Mouse (Mus musculus): ENCODE measurements at regions not wholly inside any gene's neighbourhood (a gene's known extent, or its start where the extent isn't known, plus 50 kb on each side); places are given as distances from the start of the nearest gene placed in this dataset.
A peak's percentile ranks its signal among the peaks of the same experiment; 100 is the strongest.
"Not testable (repeated sequence)": the region's sequence is repeated elsewhere in the genome, so short reads cannot be mapped to it uniquely, and the experiment has no call there.

DNA sequence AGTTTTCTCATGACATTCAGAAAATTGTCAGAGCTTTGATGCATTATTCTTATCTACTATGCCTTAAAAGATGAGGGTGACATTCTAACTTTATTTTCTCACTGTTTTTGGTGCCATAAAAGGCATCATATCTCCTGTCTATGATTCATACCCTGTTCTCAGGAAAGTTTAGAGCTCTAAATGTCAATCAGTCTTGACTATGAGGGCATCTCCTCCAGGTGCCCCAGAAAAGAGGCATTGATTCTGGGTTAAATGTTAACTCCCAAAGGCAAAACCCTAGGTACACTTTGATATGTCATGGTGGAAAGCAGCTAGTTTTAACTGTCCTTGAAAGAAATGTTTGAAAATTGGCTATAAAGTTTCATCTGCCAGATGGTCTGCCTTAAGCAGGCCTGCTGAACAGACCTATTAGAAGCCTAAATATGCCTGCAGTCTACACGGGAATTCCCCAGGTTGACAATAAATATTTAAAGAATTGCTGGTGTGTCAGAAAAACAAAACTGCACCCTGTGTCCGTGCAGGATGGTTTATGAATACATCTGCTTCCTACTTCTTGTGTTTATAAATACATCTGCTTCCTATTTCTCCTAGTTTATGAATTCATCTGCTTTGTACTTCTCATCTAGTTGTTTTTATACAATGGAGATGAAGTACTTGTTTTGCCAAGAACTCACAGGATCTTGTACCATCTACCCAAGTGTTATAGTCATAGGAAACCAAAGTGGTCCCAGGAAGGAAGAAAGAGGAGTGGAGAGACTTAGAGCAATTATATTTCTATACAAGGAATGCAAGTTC, 172.3 kb downstream of the Snca start:
- ATAC-seq (replicated peaks; ENCODE audit: low read depth, poor library complexity, severe bottlenecking) = no peak

DNA sequence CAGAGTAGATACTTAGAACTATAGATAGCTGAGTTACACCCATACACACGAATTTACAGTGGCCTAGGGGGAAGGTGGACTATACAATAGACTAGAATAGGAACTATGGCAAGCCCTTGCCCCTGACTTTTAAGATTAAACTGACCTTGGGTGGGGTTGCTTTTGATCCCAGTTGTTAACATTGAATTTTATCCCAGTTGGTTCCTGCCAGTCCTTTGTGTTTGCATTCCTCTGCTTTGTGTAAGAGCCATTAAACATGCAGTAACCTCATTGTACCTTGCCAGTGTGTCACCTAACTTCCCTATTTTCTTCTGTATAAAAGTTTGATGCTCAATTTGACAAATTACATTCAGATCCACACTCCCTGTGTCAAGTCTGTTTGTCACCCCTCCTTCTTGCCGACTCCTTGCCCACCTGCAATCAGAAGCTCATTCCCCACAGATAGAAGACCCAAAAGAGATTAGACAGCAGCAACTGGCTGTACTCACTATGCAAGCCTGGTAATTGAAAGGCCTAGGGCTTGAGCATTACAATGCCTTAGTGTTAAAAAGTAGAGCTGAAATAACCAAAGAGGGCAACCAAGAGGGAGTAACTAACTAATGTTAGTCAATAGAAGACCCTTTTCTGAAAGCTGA, 182.6 kb downstream of the Snca start:
- not testable (repeated sequence) for ATAC-seq (replicated peaks; ENCODE audit: low read depth, poor library complexity, severe bottlenecking)

DNA sequence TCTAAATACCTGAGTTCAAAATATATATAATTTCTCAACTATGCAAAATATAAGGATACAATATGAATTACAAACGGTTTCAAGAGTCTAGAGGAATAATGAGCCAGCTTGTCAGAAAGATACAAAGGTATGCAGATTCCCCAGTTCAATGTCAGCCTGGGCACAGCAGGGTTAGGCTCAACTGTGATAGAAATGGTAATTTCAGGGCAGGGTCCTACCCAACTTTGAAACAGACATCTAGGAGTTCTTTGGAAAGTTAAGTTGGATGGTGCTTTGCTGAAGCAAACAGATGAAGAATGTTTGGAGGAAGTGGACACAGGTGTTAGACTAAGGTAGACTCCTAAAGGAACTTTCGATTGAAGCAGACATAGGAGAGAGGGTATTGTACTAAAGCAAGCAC, 187.4 kb downstream of the Snca start:
- ATAC-seq (replicated peaks; ENCODE audit: low read depth, poor library complexity, severe bottlenecking) = no peak

DNA sequence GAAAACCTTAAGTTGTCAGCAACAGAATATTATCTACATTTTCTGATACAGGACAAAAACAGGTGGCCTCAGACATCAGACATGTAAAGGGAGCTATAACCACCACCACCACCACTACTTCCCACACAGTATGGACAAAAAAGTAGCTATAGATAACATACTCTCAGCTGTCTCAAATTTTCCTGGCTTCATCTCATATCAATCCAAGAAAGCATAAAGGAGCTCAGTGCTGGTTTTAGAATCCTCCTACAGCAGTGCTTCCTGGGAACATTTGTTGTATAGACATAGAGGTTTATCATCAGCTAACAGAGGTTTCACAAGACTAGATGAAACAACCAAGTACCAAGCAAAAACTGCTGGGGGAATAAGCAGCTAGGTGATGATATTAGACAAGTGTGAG, 213.3 kb downstream of the Snca start:
- no peak for ATAC-seq (replicated peaks; ENCODE audit: low read depth, poor library complexity, severe bottlenecking)

DNA sequence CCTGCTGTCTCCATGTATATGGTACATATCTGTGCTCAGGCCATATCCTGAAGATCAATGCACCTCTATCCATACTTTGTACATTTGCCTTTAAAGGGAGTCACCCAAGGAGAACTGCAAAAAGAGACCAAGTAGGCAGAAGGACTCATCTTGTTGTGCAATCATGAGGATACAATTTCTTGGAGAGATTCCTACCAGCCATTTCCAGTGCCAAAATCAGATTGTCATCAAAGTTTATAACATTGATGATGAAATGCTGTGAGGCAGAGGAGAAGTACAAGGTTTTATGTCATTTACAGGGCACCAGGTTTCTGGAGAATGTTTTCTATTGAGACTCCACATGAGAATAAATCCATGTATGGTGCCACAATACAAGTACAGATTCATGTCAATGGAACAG, 229.5 kb downstream of the Snca start:
- ATAC-seq (replicated peaks; ENCODE audit: low read depth, poor library complexity, severe bottlenecking) = no peak

DNA sequence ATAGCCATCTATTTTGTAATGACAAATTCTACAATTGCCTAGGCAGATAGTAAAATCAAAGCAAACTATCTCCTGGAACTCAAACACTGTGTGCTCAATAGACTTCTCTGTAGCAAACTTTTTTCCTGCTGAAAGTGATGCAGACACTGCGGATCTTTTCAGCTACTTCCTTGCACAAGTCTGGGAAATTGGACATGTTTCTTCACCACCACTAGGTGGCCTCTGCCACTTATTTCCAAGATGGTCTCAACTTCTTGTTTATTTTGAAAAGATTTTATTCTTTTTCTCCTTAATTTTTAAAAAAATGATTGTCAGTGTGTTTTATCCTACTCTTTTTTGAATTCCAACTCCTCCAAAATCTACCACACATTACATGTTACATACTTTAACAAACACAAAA, 265.4 kb downstream of the Snca start:
- no peak for ATAC-seq (replicated peaks; ENCODE audit: low read depth, poor library complexity, severe bottlenecking)

DNA sequence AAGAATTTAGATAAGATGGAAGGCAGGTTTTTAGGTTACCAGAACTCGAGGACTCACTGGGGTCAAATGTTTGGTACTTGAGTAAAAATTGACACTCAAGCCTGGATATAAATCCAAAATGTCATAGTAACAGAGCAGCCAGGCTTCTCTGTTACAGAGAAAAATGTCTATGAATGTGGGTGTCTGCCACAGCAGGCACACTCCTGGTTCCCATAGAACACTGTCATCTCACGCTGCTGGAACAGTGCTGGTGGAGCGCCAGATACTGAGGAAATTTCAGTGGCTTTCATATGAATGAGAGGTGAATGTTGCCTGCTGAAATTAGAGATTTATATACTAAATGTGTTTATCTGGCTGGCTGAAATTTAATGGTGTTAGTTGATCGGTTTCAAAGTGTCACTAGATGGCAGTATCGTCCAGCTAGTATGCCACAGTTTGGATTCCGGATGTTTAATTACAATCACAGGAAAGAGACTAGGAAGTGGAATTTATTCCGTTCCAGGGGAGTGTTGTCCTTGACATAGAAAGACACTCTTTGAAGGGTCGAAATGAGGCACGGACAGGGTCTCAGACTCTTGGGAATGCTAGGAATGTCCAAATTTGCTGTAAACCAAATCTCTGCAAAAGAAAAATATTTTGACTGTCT, 273.9 kb downstream of the Snca start:
- peak; percentile 74 for ATAC-seq (replicated peaks; ENCODE audit: low read depth, poor library complexity, severe bottlenecking)
